Mouse (Mus musculus) testis, adult 2 months (tissue): ENCODE data around the gene Hectd4. TPM values are rescaled to one million over a fixed set of nuclear protein-coding genes. Genes with fewer than 3 reads are reported as not detected.

Experiments
- H3K27ac ChIP-seq: fragments of 200-500 bp; 2 replicates; pipeline ENCODE4 v1.5.1; 2012; ENCODE audit warnings: low read depth, low read length; ENCODE audit not compliant: control insufficient read depth, insufficient read depth
- H3K27me3 ChIP-seq: fragments of 200-500 bp; 2 replicates; pipeline ENCODE4 v1.6.1; 2012; ENCODE audit warnings: mild to moderate bottlenecking, low read length, moderate library complexity; ENCODE audit not compliant: control insufficient read depth, insufficient read depth
- H3K36me3 ChIP-seq: fragments of 200-500 bp; 2 replicates; pipeline ENCODE4 v1.6.1; 2012; ENCODE audit warnings: mild to moderate bottlenecking, low read length; ENCODE audit not compliant: control insufficient read depth, insufficient read depth
- H3K4me1 ChIP-seq: fragments of 200-500 bp; 2 replicates; pipeline ENCODE4 v1.6.1; 2012; ENCODE audit warnings: low read length; ENCODE audit not compliant: control insufficient read depth, insufficient read depth
- H3K4me3 ChIP-seq: fragments of 200-500 bp; 2 replicates; pipeline ENCODE4 v1.5.1; 2012; ENCODE audit warnings: low read depth, mild to moderate bottlenecking, low read length, moderate library complexity, mixed read lengths; ENCODE audit not compliant: control insufficient read depth
- CTCF ChIP-seq: fragments of 200-500 bp; IDR thresholded peaks from 2 replicates; pipeline ENCODE4 v1.5.1; 2012; ENCODE audit warnings: low read depth, mild to moderate bottlenecking, inconsistent platforms, low read length, moderate library complexity; ENCODE audit not compliant: control insufficient read depth, insufficient read depth, insufficient replicate concordance
- POLR2A ChIP-seq: fragments of 200-500 bp; IDR thresholded peaks from 2 replicates; pipeline ENCODE4 v1.6.1; 2012; ENCODE audit warnings: low read depth, mild to moderate bottlenecking, inconsistent platforms, low read length, moderate library complexity; ENCODE audit not compliant: control insufficient read depth
- polyA plus RNA-seq: library from polyadenylated mRNA; depleted of rRNA; stranded (reverse); fragments of >200 nt; gene quantifications from 2 replicates; pipeline ENCODE4 v1.2.3, GENCODE M21; 2012

Hectd4 gene
- polyA plus RNA-seq, 1 experiment, result 41.8 TPM

- Histone ChIP-seq H3K27ac (no peak overlapping the region), H3K4me3 (no peak overlapping the region), H3K27me3 (no peaks in the 10 kb centered on the region), H3K36me3 (peaks cover 5% of the 10 kb centered on the region), H3K4me1 (no peaks in the 10 kb centered on the region)
- TF ChIP-seq CTCF (no peak), POLR2A (no peak)
These were observed 111.7 kb downstream of the Hectd4 start for GRCm38 (mm10) chr5:121331731-121332130.

- Histone ChIP-seq H3K27me3 (no peaks in the 10 kb centered on the region), H3K27ac (no peak overlapping the region), H3K36me3 (peaks cover 8% of the 10 kb centered on the region), H3K4me3 (no peak overlapping the region), H3K4me1 (no peaks in the 10 kb centered on the region)
- no peak for TF ChIP-seq POLR2A
- no peak for TF ChIP-seq CTCF
These were observed 114.0 kb downstream of the Hectd4 start for GRCm38 (mm10) chr5:121333976-121334375.

GRCm38 (mm10) chr5:121334454-121334853 is 114.4 kb downstream of the Hectd4 start:
- no peak overlapping the region for H3K4me3 ChIP-seq
- H3K36me3 ChIP-seq, result peaks cover 8% of the 10 kb centered on the region
- no peak overlapping the region for H3K27ac ChIP-seq
- no peaks in the 10 kb centered on the region for H3K27me3 ChIP-seq
- H3K4me1 ChIP-seq, result no peaks in the 10 kb centered on the region
- TF ChIP-seq CTCF (no peak), POLR2A (no peak)

GRCm38 (mm10) chr5:121335426-121335825 is 115.4 kb downstream of the Hectd4 start:
- TF ChIP-seq POLR2A, result no peak
- no peak for TF ChIP-seq CTCF
- H3K36me3 ChIP-seq, result peaks cover 10% of the 10 kb centered on the region
- H3K27ac ChIP-seq, result no peak overlapping the region
- H3K4me1 ChIP-seq, result no peaks in the 10 kb centered on the region
- no peaks in the 10 kb centered on the region for H3K27me3 ChIP-seq
- no peak overlapping the region for H3K4me3 ChIP-seq

- H3K27me3 ChIP-seq, result no peaks in the 10 kb centered on the region
- no peak overlapping the region for H3K27ac ChIP-seq
- H3K4me1 ChIP-seq, result no peaks in the 10 kb centered on the region
- H3K36me3 ChIP-seq, result peaks cover 10% of the 10 kb centered on the region
- no peak overlapping the region for H3K4me3 ChIP-seq
- TF ChIP-seq POLR2A, result no peak
- no peak for TF ChIP-seq CTCF
These were observed 116.0 kb downstream of the Hectd4 start for GRCm38 (mm10) chr5:121336009-121336408.

GRCm38 (mm10) chr5:121336776-121337175 is 116.8 kb downstream of the Hectd4 start:
- Histone ChIP-seq H3K4me1 (no peaks in the 10 kb centered on the region), H3K36me3 (peaks cover 11% of the 10 kb centered on the region)
- no peak for TF ChIP-seq POLR2A
- no peak for TF ChIP-seq CTCF

GRCm38 (mm10) chr5:121339507-121340230 is 119.7 kb downstream of the Hectd4 start:
- no peak for TF ChIP-seq POLR2A
- no peak for TF ChIP-seq CTCF
- Histone ChIP-seq H3K36me3 (peaks cover 12% of the 10 kb centered on the region), H3K4me3 (no peak overlapping the region), H3K27me3 (no peaks in the 10 kb centered on the region), H3K27ac (no peak overlapping the region), H3K4me1 (no peaks in the 10 kb centered on the region)

More at GRCm38 (mm10) chr5:121336776-121337175, 116.8 kb downstream of the Hectd4 start:
- no peak overlapping the region for H3K4me3 ChIP-seq
- no peak overlapping the region for H3K27ac ChIP-seq
- H3K27me3 ChIP-seq, result no peaks in the 10 kb centered on the region

- Histone ChIP-seq H3K27ac (no peak overlapping the region), H3K36me3 (peaks cover 13% of the 10 kb centered on the region), H3K27me3 (no peaks in the 10 kb centered on the region), H3K4me1 (no peaks in the 10 kb centered on the region), H3K4me3 (no peak overlapping the region)
- TF ChIP-seq CTCF (no peak), POLR2A (no peak)
These were observed 121.0 kb downstream of the Hectd4 start for GRCm38 (mm10) chr5:121340965-121341473.
